Mouse (Mus musculus): ENCODE measurements at regions not wholly inside any gene's neighbourhood (a gene's known extent, or its start where the extent isn't known, plus 50 kb on each side); places are given as distances from the start of the nearest gene placed in this dataset.

DNA sequence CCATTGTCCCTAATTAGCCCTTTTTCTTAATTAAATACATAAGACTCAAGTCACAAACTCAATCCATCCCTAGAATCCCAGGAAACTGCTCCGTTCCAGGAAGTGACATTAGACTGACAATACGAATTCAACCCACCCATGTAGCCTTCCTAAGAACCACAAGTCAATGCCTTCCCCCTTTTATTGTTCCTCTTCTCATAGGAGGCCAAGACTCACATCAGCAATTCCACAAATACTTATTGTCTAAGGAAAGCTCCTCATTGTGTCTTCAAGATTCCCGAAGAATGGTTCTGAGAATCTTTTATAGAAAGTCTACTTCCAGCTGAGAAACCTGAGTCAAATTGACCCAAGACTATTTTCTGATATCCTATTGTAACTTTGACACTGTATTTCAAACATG, 147.3 kb downstream of the Dmac1 start:
- DNase-seq (ENCODE audit: low read depth, low spot score), result no peak

DNA sequence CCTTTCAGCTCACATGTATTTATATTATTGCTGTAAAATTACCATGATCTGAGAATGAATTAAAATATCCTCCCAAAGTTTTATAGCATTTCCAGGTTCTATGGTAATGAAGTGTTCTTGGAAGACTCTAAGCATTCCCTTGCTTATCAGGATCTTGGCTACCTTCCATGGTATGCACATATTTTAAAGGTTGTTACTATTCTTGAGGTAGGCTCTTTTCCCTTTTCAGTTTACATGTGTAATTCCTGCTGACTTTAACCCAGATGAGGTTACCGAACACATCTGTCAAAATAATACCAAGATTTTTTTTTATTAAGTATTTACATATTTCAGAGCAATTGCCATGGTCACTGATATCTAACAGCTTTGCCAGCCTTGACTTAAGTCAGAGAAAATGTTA, 162.2 kb downstream of the Dmac1 start:
- DNase-seq (ENCODE audit: low read depth, low spot score), result peak; percentile 7

DNA sequence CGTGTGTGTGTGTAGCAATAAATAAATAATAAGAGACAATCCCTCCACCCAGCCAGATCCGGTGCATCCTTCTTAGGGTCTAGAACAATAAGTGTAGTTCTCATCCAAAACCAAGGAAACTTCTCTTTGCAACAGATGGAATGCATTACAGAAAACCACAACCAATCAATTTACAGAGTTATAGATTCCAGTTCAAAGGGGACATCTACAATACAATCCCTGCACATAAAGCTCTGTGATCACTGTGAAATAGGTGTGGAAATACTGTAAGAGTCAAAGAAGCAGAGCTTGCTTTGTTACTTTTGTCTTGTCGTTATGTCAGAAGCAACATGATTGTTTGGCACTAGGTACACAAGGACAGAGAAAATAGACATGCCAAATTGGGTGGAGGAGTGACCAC, 162.8 kb downstream of the Dmac1 start:
- DNase-seq (ENCODE audit: low read depth, low spot score), result no peak

GRCm38 (mm10) chr4:75065782-75066181, 212.3 kb downstream of the Dmac1 start:
- peak; percentile 40 for DNase-seq (ENCODE audit: low read depth, low spot score)

- DNase-seq (ENCODE audit: low read depth, low spot score), result peak; percentile 35
These were observed 214.8 kb downstream of the Dmac1 start for GRCm38 (mm10) chr4:75063275-75063674.

DNA sequence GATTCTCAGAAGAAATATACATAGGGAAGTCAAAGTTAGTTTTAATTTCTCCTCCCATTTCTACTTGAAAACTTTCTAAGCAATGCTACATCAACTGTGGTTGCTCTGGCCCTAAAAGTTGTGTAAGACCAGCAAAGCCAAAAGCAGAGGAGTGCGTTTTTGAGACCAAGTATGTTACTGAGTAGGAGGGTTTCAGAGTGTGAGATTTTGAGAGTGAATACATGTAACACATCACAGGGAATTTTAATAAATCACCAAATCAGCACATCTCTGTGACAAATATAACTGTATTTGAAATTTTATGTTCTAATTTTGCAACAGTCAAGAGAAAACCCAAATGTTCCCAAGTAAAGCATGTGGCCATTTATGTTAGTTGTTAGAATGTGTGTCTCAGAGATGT, 234.6 kb downstream of the Dmac1 start:
- DNase-seq (ENCODE audit: low read depth, low spot score), result peak; percentile 21

- no peak for DNase-seq (ENCODE audit: low read depth, low spot score)
These were observed 235.5 kb downstream of the Dmac1 start for GRCm38 (mm10) chr4:75042640-75043039.

GRCm38 (mm10) chr4:75041930-75042579, 236.1 kb downstream of the Dmac1 start:
- no peak for DNase-seq (ENCODE audit: low read depth, low spot score)

Measured in brain, adult 2 months (tissue).